Mouse (Mus musculus) embryo, embryonic 11 days (tissue): ENCODE results near the gene Orm3.

Experiments
- DNase-seq: peaks from one replicate; pipeline ENCODE4 v3.0.0-alpha.2; 2015

The Orm3 gene

DNA sequence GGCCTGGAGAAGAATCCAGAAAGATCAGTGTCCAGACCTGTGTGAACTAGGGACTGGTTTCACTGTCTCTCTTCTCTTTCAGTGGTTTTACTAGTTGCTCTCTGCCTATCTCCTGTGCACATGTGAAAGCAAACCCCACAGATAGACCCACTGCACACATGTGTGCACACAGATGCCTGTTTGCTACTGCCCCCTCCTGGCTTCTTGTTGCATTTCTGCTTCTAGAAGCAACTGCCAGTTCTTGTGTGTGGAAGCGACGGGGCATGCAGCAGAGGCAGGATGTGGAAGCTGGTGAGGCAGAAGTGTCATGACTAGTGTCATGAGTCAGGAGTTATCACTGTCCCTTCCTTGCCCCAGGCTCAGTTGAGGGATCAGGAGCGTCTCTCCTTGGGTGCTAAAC lies 15.9 kb downstream of the Orm3 start:
- DNase-seq = peak; percentile 59

DNA sequence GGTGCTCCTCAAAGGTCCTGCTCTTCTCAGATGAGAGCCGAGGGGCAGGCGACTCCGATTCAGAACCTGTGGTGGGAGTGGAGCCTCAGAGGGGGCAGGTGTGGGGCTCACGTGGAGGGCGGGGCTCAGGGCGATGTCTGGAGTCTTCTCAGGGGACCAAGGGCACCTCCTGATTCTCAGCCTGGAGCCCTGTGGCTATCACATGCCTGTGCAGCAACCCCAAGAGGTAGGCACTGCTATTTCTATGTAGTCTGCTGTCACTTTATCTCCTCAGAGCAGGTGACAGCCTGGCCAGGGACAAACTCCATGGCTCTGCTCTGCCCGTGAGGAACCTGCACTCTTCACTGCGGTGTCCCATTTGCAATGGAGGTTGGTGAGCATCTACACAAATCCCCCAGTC lies 17.4 kb downstream of the Orm3 start:
- no peak for DNase-seq

- DNase-seq = no peak
These were observed 18.4 kb downstream of the Orm3 start for GRCm38 (mm10) chr4:63374331-63374730.

DNA sequence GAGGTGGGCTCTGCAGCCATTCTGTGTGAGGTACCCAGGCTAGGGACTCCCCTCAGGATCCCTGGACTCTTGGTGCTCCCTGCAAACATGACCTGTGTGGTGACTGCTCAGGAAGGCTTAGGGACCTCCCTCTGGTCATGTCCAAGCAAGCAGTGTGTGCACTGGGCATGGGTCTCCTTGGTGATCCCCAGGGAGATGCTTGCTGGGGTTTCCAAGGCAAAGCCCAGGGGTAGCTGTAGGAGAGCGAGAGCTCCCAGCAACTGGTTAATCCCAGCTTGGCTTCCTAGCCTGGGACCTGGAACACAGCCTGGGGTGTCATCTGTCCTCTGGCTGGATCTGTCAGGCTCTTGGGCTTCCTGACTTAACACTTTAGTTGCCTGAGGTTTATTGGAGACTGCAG lies 19.4 kb downstream of the Orm3 start:
- no peak for DNase-seq

DNA sequence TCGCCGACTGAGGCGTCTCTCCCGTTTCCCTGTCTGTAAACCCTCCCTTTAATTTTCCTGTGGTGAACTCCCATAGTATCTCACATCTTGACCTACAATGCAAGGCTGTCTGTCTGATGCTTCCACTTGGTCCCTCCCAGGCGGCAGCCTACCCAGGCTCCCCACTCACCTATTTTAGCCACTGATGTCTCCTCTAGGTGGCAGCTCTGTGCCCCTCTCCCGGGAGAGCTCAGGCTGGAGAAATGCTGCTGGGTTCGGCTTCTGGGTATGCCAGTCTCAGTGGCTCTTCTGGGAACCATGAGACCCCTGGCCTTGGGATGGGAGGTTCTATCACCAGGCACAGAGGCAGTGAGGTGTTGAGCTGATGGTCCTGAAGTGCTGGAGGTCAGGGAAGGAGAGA lies 21.5 kb downstream of the Orm3 start:
- no peak for DNase-seq

GRCm38 (mm10) chr4:63382676-63383369 lies 26.9 kb downstream of the Orm3 start:
- no peak for DNase-seq

- DNase-seq = no peak
These were observed 27.5 kb downstream of the Orm3 start for GRCm38 (mm10) chr4:63383474-63383873.

DNA sequence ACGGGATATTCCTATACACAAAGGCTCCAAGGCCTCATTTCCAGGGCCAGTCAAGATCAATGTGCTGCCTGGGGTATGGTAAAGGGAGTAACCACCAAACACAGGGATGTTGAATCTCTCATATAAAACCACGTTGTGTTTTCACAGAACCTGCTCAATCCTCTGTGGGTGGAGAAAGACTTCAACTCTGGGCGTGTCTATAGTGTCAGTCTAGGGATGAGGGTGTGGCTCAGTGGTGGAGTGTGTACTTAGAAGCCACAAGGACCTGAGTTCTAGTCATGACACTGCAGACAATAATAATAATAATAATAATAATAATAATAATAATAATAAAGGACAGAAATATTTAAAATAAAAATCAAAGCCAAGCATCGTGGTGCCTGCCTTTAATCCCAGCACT lies 28.3 kb downstream of the Orm3 start:
- no peak for DNase-seq

DNA sequence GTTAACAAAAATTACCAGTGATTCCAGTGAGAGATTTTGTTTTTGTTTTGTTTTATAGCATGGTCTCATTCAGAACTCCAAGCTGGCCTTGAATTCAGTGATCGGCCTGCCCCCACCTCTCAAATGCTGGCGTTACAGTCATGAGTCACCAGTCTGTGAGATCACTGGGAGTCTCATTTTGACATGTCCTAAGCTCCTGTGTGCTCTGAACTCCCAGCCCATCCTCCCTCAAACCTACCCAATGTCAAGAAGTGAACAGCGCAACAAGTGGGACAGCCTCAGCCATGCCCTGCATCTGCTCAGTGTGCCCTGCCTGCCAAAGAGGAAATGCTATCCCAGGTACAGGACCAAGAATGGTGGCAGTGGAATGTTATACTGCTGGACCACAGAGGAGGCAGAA lies 29.3 kb downstream of the Orm3 start:
- DNase-seq = no peak

DNA sequence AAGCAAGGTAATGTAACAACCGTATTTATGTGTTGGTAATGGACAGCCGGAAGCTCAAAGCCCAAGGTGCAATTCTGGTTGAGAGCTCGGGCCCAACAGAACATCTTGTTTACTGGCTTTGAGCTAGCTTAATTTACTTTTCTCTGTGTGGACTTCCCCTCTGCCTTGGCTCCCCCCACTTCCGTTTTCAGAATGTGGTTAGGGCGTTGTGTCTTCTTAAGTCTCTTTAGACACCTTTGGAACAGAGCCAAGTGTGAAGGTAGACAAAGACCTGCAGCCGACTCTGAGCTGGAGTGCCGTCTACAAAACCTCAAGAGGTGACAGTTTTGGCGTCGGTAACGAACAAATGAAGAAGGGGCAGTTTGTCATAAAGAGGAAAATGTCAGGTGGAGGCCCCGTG lies 29.8 kb downstream of the Orm3 start:
- DNase-seq = no peak

DNA sequence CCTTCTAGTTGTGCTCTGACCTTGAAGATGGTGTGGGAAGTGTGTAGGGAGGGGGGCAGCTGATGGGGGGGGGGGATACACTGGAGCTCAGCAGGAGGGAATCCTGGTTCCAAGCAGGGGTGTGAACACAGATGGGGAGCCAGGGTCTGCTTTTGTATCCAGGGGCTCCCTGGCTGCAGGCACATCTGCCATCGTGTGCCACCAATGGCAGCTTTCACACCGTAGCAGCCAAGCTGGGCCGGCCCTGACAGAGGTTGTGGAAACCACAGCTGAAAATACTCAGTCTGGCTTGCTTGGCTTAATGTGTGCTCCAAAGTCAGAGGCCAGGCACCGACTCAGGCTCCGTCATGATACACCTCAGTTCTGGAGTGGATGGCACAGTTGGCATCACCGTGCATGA lies 32.1 kb downstream of the Orm3 start:
- DNase-seq = no peak

GRCm38 (mm10) chr4:63389121-63389886 lies 33.3 kb downstream of the Orm3 start:
- no peak for DNase-seq

DNA sequence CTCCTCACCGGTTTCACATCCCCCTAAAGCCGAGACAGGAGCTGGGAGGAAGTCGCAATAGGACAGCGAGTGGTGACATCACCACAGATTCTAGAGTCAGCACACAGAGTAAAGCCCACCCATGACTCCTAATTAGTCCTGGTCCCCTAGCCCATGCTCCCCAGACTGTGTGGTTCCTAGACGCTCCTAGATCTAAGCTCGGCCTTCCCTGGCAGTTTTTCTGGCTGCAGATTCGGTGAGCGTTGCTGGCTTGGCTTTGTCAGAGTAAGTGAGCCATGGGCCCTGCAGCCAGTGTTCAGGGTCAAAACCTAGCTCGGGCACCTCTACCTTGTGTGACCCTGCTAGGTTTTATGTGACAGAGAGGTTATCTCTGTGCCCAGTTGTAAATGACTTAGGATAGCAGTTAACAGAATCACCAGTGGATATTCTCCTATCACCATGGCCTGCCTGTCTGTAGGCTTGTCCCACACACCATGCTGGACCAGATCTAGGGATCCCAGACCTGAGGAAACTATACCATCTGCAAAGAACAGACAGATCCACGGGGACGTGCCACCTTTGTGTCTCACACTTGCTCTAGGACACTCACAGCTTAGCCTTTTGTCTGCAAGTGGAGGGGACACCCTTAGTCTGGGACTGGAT lies 34.0 kb downstream of the Orm3 start:
- DNase-seq = no peak

GRCm38 (mm10) chr4:63391322-63391721 lies 35.4 kb downstream of the Orm3 start:
- DNase-seq = no peak

- no peak for DNase-seq
These were observed 42.1 kb downstream of the Orm3 start for GRCm38 (mm10) chr4:63397981-63398537.

- DNase-seq = no peak
These were observed 43.1 kb downstream of the Orm3 start for GRCm38 (mm10) chr4:63398854-63399609.

GRCm38 (mm10) chr4:63399691-63400270 lies 43.8 kb downstream of the Orm3 start:
- DNase-seq = no peak

GRCm38 (mm10) chr4:63400541-63401306 lies 44.8 kb downstream of the Orm3 start:
- DNase-seq = no peak

GRCm38 (mm10) chr4:63401620-63402019 lies 45.7 kb downstream of the Orm3 start:
- DNase-seq = no peak

- DNase-seq = no peak
These were observed 46.1 kb downstream of the Orm3 start for GRCm38 (mm10) chr4:63402056-63402455.

- no peak for DNase-seq
These were observed 46.6 kb downstream of the Orm3 start for GRCm38 (mm10) chr4:63402558-63402957.
